Mouse (Mus musculus): ENCODE measurements at regions not wholly inside any gene's neighbourhood (a gene's known extent, or its start where the extent isn't known, plus 50 kb on each side); places are given as distances from the start of the nearest gene placed in this dataset.
"Not testable (repeated sequence)": the region's sequence is repeated elsewhere in the genome, so short reads cannot be mapped to it uniquely, and the experiment has no call there.

GRCm38 (mm10) chr12:114285082-114285481 lies 741.4 kb downstream of the Adam6a start:
- intact Hi-C loops (cut with DNase I), result no loop called here
- DNase-seq (ENCODE audit: low spot score in 2 of 2), result no peak

DNA sequence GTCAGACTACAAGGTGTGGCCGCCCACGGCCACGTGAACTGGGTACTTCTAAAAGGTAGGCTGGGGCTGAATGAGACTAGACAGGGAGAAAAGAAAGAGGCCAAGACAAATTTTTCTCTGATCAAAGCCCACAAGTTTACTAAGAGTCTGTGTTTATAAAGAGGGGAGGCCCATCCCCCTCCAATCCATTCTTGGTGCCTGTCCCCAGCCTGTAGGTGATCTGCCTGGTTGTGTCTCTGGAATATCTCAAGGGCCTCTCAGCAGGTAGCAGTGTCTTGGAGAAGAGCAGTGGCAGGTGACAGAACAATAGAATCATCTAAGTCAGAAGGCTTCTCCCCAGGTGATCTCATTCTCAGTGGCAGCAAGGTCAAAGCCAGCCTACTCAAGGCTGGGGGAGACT lies 743.3 kb downstream of the Adam6a start:
- intact Hi-C loops (cut with DNase I), result no loop called here
- DNase-seq (ENCODE audit: low spot score in 2 of 2), result no peak

- DNase-seq (ENCODE audit: low spot score in 2 of 2), result no peak
- intact Hi-C loops (cut with DNase I), result no loop called here
Observed at GRCm38 (mm10) chr12:114291083-114291482, 747.4 kb downstream of the Adam6a start.

DNA sequence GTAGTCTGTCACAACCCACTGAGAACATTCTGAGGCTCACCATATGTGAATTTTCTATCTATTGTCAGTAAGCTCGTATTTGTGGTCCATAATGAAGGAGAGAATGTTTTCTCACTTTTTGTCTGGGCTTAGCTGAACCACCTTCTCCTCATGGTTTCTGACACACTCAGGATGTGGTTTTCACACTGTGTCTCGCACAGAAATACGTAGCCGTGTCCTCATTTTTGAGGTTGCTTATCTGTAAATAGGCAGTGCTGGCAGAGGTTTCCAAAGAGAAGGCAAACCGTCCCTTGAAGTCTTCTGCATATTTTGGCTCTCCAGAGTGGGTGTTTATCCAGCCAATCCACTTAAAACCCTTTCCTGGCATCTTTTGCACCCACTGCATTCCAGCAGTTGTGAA lies 756.1 kb downstream of the Adam6a start:
- intact Hi-C loops (cut with DNase I), result no loop called here
- no peak for DNase-seq (ENCODE audit: low spot score in 2 of 2)

- DNase-seq (ENCODE audit: low spot score in 2 of 2), result no peak
Observed at GRCm38 (mm10) chr12:114301728-114302127, 758.0 kb downstream of the Adam6a start.

DNA sequence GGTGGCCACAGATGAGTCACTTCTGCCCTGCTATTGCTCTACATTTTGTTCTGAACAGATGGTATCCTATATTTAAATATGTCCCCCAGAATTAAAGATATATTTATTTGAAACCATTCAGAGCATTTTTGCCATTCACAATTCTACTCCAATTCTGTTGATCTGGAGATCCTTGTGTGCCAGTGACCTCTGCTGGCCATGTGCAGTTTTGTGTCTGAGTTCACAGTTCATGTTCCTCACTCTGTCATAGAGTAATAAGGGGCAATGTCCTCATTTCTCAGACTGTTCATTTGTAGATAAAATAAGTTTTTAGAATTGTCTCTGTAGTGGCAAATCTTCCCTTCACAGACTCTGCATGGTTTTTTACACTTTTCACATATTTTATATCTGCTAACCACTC lies 788.8 kb downstream of the Adam6a start:
- intact Hi-C loops (cut with DNase I), result no loop called here
- no peak for DNase-seq (ENCODE audit: low spot score in 2 of 2)

More at GRCm38 (mm10) chr12:114301728-114302127, 758.0 kb downstream of the Adam6a start:
- intact Hi-C loops (cut with DNase I), result no loop called here

DNA sequence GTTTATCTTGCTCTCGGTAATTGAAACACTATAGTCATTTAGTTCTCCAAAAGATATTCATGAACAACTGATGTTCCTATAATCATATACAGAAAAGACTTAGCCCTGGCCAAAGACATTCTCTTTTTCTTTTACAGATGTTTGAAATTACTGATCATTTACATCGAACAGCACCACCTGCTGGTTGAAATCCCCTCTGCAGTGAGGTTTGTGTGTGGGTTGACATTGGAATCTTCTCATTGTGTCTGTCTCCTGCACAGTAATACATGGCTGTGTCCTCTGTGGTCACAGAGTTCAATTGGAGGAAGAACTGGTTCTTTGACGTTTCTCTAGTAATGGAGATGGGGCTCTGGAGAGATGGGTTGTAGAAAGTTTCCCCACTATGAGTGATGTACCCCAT lies 822.6 kb downstream of the Adam6a start:
- intact Hi-C loops (cut with DNase I), result no loop called here

DNA sequence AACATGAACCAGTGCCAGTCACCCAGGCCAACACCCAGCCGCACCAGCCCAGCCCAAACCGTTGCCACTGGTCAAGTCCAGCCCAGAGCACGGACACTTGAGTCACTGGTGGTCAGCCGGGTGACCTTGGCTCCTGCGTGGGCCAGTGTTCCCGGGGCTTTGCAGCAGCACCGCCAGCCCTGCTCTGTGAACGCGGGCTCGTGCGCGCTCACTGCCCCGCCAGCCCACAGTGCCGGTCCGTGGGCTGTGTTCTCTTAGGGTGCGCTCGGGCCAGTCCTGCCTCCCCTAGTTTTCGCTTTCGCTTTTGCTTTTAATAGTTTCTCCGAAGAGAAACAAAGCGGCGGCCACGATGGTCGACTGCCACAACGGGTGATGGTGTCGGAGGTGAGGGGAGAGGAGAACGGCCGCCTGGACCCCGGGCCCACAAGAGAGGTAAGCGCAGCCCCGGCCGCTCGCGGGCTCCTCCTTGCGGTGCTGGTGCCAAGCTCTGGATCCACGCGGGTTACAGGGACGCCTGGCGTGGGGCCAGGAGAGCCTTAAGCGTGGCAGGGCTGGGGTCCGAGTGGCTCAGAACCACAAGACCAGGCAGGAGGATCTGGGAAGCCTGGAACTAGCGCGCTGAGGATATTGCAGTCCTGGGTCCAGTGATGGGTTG lies 835.1 kb downstream of the Adam6a start:
- DNase-seq (ENCODE audit: low spot score in 2 of 2); intact Hi-C loops (cut with DNase I): not testable (repeated sequence)

More for the DNA sequence above, 822.6 kb downstream of the Adam6a start:
- DNase-seq (ENCODE audit: low spot score in 2 of 2), result no peak

GRCm38 (mm10) chr12:114391447-114391846 lies 847.7 kb downstream of the Adam6a start:
- no peak for DNase-seq (ENCODE audit: low spot score in 2 of 2)
- intact Hi-C loops (cut with DNase I), result loop anchor here (10.0 kb wide), 1 partner anchor 443 kb away; no protein-coding TSS in a partner anchor

DNA sequence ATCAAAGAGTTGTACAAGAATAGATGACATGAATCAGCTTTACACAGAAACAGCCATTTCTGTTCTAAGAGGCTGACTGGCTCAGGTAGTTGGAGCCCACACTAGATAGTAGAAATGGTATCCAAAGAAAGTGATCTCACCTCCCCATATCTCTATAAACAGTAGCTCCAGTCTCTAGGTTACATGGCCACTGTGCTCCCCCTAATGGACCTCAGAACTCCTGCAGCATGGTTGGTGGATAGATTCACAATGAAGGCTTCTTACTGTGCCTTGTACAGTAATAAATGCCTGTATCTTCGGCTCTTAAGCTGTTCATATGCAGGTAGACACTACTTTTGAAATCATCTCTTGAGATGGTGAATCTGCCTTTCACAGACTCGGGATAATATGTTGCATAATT lies 862.5 kb downstream of the Adam6a start:
- intact Hi-C loops (cut with DNase I), result no loop called here
- no peak for DNase-seq (ENCODE audit: low spot score in 2 of 2)

DNA sequence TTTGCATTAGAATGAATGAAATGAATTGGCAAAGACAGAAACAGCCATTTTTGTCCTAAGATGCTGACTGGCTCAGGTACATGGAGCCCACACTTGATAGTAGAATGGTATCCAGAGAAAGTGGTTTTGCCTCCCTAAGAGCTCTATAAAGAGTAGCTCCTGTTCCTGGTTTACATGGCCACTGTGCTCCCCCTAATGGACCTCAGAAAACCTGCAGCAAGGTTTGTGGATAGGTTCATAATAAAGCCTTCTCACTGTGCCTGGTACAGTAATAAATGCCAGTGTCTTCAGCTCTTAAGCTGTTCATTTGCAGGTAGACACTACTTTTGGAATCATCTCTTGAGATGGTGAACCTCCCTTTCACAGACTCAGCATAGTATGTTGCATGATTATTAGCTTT lies 890.8 kb downstream of the Adam6a start:
- intact Hi-C loops (cut with DNase I), result no loop called here
- DNase-seq (ENCODE audit: low spot score in 2 of 2), result no peak

DNA sequence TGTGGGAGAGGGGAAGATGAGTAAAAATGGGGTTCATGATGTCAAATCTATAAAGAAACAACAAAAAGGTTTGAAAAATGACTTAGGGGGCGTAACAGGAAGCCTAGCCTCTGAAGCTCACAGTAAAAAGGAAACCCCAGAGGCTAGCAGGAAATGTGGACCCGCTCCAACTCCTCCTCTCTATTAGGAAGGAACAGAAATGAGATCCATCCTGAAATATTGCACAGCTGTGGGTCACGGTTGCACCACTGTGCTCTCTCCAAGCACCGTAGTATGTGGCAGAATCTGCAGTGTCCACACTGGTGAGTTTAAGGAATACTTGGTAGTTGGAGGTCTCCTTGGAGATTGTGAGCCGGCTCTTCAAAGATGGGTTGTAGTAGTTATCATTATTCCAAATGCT lies 918.3 kb downstream of the Adam6a start:
- no peak for DNase-seq (ENCODE audit: low spot score in 2 of 2)
- intact Hi-C loops (cut with DNase I), result no loop called here

DNA sequence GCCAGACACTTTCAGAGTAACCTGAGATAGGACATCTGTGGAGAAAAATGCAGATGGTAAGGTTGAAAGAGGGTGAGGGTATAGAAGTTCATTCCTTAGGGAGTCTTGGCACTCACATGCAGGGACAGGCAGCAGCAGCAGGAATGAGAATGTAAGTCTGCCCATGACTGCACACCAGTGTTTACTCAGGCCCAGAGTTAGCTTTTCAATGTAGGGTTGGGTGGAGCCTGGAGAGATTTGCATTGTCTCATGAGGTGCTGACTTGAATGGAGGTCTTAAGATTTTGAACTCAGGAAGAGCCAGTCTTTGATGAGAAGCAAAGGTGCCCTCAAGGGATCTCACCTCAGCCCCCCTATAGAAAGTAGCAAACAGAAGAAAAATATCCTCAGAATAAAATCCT lies 918.9 kb downstream of the Adam6a start:
- intact Hi-C loops (cut with DNase I), result no loop called here
- no peak for DNase-seq (ENCODE audit: low spot score in 2 of 2)

DNA sequence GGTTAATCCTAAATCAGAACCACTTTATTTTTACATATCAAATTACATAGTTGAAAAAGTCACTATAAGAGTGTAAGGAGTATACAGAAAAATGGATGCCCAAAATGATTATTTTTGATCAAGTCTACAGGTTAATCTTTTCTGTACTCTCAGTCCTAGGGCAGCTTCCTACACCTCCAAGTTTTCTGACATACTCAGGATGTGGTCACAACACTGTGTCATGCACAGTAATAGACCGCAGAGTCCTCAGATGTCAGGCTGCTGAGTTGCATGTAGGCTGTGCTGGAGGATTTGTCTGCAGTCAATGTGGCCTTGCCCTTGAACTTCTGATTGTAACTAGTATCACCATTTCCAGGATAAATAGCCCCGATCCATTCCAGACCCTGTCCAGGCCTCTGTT lies 925.1 kb downstream of the Adam6a start:
- intact Hi-C loops (cut with DNase I), result no loop called here
- DNase-seq (ENCODE audit: low spot score in 2 of 2), result no peak

- intact Hi-C loops (cut with DNase I); DNase-seq (ENCODE audit: low spot score in 2 of 2): not testable (repeated sequence)
Observed at GRCm38 (mm10) chr12:114472678-114473077, 929.0 kb downstream of the Adam6a start.

DNA sequence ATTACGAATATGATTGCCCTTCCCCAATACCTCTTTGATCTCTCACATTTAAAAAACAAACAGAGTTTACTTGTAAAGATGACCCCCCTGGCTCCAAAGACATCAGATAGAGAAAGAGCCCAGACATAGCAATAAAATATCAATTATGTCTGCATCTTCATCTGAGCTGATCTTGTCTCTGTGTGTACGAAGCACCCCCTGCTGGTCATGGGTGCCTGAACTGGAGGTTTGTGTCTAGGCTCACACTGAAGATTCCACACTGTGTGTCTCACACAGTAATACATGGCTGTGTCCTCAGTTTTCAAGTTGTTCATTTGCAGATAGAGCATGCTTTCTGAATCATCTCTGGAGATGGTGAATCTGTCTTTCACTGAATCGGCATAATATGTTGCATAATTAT lies 935.0 kb downstream of the Adam6a start:
- intact Hi-C loops (cut with DNase I), result loop anchor here (1.0 kb wide), 1 partner anchor 43 kb away; no protein-coding TSS in a partner anchor
- DNase-seq (ENCODE audit: low spot score in 2 of 2), result no peak

DNA sequence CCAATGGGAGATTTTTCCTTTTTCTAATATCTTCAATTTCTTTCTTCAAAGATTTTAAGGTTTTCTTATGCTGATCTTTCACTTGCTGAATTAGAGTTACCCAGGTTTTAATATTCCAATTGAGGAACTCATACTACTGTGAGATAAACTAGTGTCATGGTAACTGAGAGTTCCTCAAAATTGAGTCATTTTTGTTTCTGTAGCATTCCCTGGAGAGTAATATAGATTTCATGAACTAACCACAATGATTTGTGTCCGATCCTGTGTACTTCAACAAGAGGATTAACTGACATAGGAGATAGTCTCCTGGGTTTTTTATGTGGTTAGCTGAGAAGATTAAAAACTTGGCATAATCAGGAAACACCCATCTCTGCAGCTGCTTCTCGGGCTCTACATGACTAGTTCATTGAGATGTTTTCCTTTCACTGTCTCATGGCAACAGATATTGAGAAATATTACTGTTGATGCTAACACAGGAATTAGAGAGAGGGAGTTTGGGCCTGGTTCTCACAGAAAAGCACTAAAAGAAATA lies 949.9 kb downstream of the Adam6a start:
- intact Hi-C loops (cut with DNase I); DNase-seq (ENCODE audit: low spot score in 2 of 2): not testable (repeated sequence)

DNA sequence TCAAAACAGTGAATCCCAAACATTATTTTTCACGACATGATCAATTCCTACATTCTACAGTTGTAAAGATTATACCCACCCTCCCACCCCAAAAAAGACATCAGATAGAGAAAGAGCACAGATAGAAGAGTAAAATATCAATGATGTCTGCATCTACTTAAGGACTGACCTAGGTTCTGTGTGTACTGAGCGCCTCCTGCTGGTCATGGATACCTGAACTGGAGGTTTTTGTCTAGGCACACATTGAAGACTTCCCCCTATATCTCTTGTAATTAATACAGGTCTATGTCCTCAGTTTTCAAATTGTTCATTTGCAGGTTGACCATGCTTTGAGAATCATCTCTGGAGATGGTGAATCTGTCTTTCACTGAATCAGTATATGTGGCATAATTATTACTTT lies 952.0 kb downstream of the Adam6a start:
- DNase-seq (ENCODE audit: low spot score in 2 of 2), result no peak

GRCm38 (mm10) chr12:114513143-114513542 lies 969.4 kb downstream of the Adam6a start:
- no peak for DNase-seq (ENCODE audit: low spot score in 2 of 2)
- intact Hi-C loops (cut with DNase I), result no loop called here

More for the DNA sequence above, 952.0 kb downstream of the Adam6a start:
- intact Hi-C loops (cut with DNase I), result no loop called here

DNA sequence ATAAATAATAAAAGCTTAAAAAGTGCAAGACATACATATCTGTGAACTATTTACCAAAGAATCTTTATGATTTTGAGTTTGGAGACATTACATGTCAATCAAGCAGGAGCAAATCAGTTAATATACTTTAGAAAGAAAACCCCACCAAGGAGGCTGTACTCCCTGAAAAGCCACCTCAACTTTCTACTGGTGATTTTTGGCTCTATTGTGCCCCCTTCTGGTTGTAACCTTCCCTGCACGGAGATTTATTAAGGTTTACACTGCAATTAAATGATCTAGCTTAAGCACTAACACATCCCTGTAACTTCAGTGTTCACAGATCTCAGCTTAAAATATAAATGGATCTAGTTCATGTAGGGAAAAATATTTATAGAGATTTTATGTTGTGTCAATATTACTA lies 998.4 kb downstream of the Adam6a start:
- intact Hi-C loops (cut with DNase I); DNase-seq (ENCODE audit: low spot score in 2 of 2): not testable (repeated sequence)

- DNase-seq (ENCODE audit: low spot score in 2 of 2); intact Hi-C loops (cut with DNase I): not testable (repeated sequence)
Observed at GRCm38 (mm10) chr12:114544931-114545330, 1001.2 kb downstream of the Adam6a start.

GRCm38 (mm10) chr12:114562440-114562839 lies 1018.7 kb downstream of the Adam6a start:
- DNase-seq (ENCODE audit: low spot score in 2 of 2), result no peak
- intact Hi-C loops (cut with DNase I), result no loop called here

Measured in left cerebral cortex, postnatal 25 days (tissue).